Mouse (Mus musculus): ENCODE results near the gene Sco1.

DNA sequence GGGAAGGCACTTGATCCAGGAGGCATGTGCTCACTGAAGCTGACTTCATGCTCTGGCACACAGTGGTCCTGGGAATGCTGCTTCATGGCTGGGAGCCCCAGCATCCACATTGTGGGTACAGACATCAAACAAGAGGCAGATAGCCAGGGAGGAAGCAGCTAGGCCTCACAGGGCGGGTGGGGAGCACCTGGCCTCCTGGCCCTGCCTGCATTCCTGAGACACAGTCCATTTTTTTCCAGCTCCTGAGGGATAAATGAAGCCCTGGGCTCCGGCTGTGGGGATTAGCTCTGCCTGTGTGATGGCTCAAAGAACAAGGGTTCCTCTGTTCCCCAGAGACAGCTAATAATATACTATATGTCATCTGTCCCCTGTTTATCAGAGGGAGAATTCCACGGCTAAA lies 22.6 kb downstream of the Sco1 start:
- TF ChIP-seq CHD2 (IDR thresholded peaks at IDR 0.05; ENCODE audit: low read length) (no peak), CTCF (conservative IDR thresholded peaks at IDR 0.05 in 1 of 2, IDR thresholded peaks at IDR 0.05 in 1 of 2; ENCODE audit: low read depth in 2 of 2, low read length in 2 of 2) (no peak), POLR2AphosphoS2 (IDR thresholded peaks at IDR 0.05; ENCODE audit: low read depth, low read length) (no peak), JUND (conservative IDR thresholded peaks at IDR 0.05; ENCODE audit: low read depth, low read length) (no peak), EP300 (IDR thresholded peaks at IDR 0.05; ENCODE audit: low read length) (no peak), MYC (IDR thresholded peaks at IDR 0.05; ENCODE audit: low read depth, low read length) (no peak), ZKSCAN1 (IDR thresholded peaks at IDR 0.05; ENCODE audit: borderline replicate concordance, low read depth, low read length) (no peak)
